Mouse (Mus musculus): ENCODE measurements around the gene Kcnb1.

The Kcnb1 gene

GRCm38 (mm10) chr2:167079535-167080257 lies 110.3 kb downstream of the Kcnb1 start:
- no peak for DNase-seq (ENCODE audit: low spot score)

GRCm38 (mm10) chr2:167078931-167079495 lies 110.9 kb downstream of the Kcnb1 start:
- no peak for DNase-seq (ENCODE audit: low spot score)

- DNase-seq (ENCODE audit: low spot score), result no peak
These were observed 111.5 kb downstream of the Kcnb1 start for GRCm38 (mm10) chr2:167078486-167078885.

- no peak for DNase-seq (ENCODE audit: low spot score)
These were observed 112.6 kb downstream of the Kcnb1 start for GRCm38 (mm10) chr2:167077199-167077962.

- no peak for DNase-seq (ENCODE audit: low spot score)
These were observed 113.2 kb downstream of the Kcnb1 start for GRCm38 (mm10) chr2:167076759-167077158.

GRCm38 (mm10) chr2:167076352-167076751 lies 113.6 kb downstream of the Kcnb1 start:
- no peak for DNase-seq (ENCODE audit: low spot score)

- DNase-seq (ENCODE audit: low spot score), result no peak
These were observed 115.4 kb downstream of the Kcnb1 start for GRCm38 (mm10) chr2:167074587-167074986.

- peak; percentile 95 for DNase-seq (ENCODE audit: low spot score)
These were observed 118.0 kb downstream of the Kcnb1 start for GRCm38 (mm10) chr2:167071641-167072601.

GRCm38 (mm10) chr2:167071266-167071640 lies 118.7 kb downstream of the Kcnb1 start:
- DNase-seq (ENCODE audit: low spot score), result no peak

GRCm38 (mm10) chr2:167070341-167070740 lies 119.6 kb downstream of the Kcnb1 start:
- DNase-seq (ENCODE audit: low spot score), result no peak

GRCm38 (mm10) chr2:167067575-167067974 lies 122.4 kb downstream of the Kcnb1 start:
- DNase-seq (ENCODE audit: low spot score), result no peak

- DNase-seq (ENCODE audit: low spot score), result no peak
These were observed 123.1 kb downstream of the Kcnb1 start for GRCm38 (mm10) chr2:167066528-167067516.

GRCm38 (mm10) chr2:167066031-167066430 lies 123.9 kb downstream of the Kcnb1 start:
- no peak for DNase-seq (ENCODE audit: low spot score)

- DNase-seq (ENCODE audit: low spot score), result no peak
These were observed 125.2 kb downstream of the Kcnb1 start for GRCm38 (mm10) chr2:167064601-167065295.

- DNase-seq (ENCODE audit: low spot score), result no peak
These were observed 126.0 kb downstream of the Kcnb1 start for GRCm38 (mm10) chr2:167063906-167064496.

GRCm38 (mm10) chr2:167062965-167063880 lies 126.7 kb downstream of the Kcnb1 start, which contains the start of gene Znfx1:
Gene Znfx1, minus strand, starts transcription at chr2:167063015.
- peak; percentile 94 for DNase-seq (ENCODE audit: low spot score)

GRCm38 (mm10) chr2:167062497-167062911 lies 127.5 kb downstream of the Kcnb1 start:
- DNase-seq (ENCODE audit: low spot score), result peak; percentile 89

- no peak for DNase-seq (ENCODE audit: low spot score)
These were observed 128.4 kb downstream of the Kcnb1 start for GRCm38 (mm10) chr2:167061381-167062034.
